Mouse (Mus musculus): ENCODE measurements around the gene Tmem120a. TPM values are rescaled to one million over a fixed set of nuclear protein-coding genes. Genes with fewer than 3 reads are reported as not detected.

Tmem120a gene
- total RNA-seq (2015; ENCODE audit: low replicate concordance) (9.6 TPM in 1 of 2 replicates, not detected in the other), total RNA-seq (2017; ENCODE audit: low replicate concordance) (0.77 TPM in 1 of 2 replicates, not detected in the other)

GRCm38 (mm10) chr5:135743741-135744609 lies at the start of gene Tmem120a:
Tmem120a (minus strand) TSS chr5:135744448.
- ATAC-seq (replicated peaks; ENCODE audit: low FRiP score, poor library complexity, severe bottlenecking), result peak; percentile 99

GRCm38 (mm10) chr5:135782901-135783300 lies 38.7 kb upstream of the Tmem120a start:
- ATAC-seq (replicated peaks; ENCODE audit: low FRiP score, poor library complexity, severe bottlenecking), result no peak

GRCm38 (mm10) chr5:135780331-135780730 lies 36.1 kb upstream of the Tmem120a start:
- no peak for ATAC-seq (replicated peaks; ENCODE audit: low FRiP score, poor library complexity, severe bottlenecking)

- peak; percentile 92 for ATAC-seq (replicated peaks; ENCODE audit: low FRiP score, poor library complexity, severe bottlenecking)
These were observed 34.5 kb upstream of the Tmem120a start, which contains the start of gene Mdh2 for GRCm38 (mm10) chr5:135778471-135779445. Mdh2 (plus strand) TSS chr5:135778480.

- ATAC-seq (replicated peaks; ENCODE audit: low FRiP score, poor library complexity, severe bottlenecking), result peak; percentile 11; the same call in 1 of the 2 replicates
These were observed 33.7 kb upstream of the Tmem120a start, which contains the start of gene Styxl1 for GRCm38 (mm10) chr5:135777796-135778470. Styxl1 (minus strand) TSS chr5:135778385.

GRCm38 (mm10) chr5:135776546-135776945 lies 32.3 kb upstream of the Tmem120a start:
- no peak for ATAC-seq (replicated peaks; ENCODE audit: low FRiP score, poor library complexity, severe bottlenecking)

- ATAC-seq (replicated peaks; ENCODE audit: low FRiP score, poor library complexity, severe bottlenecking), result no peak
These were observed 28.3 kb upstream of the Tmem120a start for GRCm38 (mm10) chr5:135772519-135772918.

GRCm38 (mm10) chr5:135764971-135765370 lies 20.7 kb upstream of the Tmem120a start:
- ATAC-seq (replicated peaks; ENCODE audit: low FRiP score, poor library complexity, severe bottlenecking), result no peak

GRCm38 (mm10) chr5:135763526-135763925 lies 19.3 kb upstream of the Tmem120a start:
- ATAC-seq (replicated peaks; ENCODE audit: low FRiP score, poor library complexity, severe bottlenecking), result peak; percentile 52; the same call in 1 of the 2 replicates

- no peak for ATAC-seq (replicated peaks; ENCODE audit: low FRiP score, poor library complexity, severe bottlenecking)
These were observed 17.6 kb upstream of the Tmem120a start for GRCm38 (mm10) chr5:135761881-135762280.

- no peak for ATAC-seq (replicated peaks; ENCODE audit: low FRiP score, poor library complexity, severe bottlenecking)
These were observed 7.3 kb upstream of the Tmem120a start for GRCm38 (mm10) chr5:135751595-135751994.

- no peak for ATAC-seq (replicated peaks; ENCODE audit: low FRiP score, poor library complexity, severe bottlenecking)
These were observed 6.8 kb upstream of the Tmem120a start for GRCm38 (mm10) chr5:135751041-135751440.

GRCm38 (mm10) chr5:135744742-135745141 lies 494 bp upstream of the Tmem120a start:
- peak; percentile 9; the same call in 1 of the 2 replicates for ATAC-seq (replicated peaks; ENCODE audit: low FRiP score, poor library complexity, severe bottlenecking)

GRCm38 (mm10) chr5:135742941-135743740 lies 1.1 kb downstream of the Tmem120a start:
- ATAC-seq (replicated peaks; ENCODE audit: low FRiP score, poor library complexity, severe bottlenecking), result no peak

GRCm38 (mm10) chr5:135742156-135742555 lies 2.1 kb downstream of the Tmem120a start:
- no peak for ATAC-seq (replicated peaks; ENCODE audit: low FRiP score, poor library complexity, severe bottlenecking)

GRCm38 (mm10) chr5:135738266-135738665 lies 6.0 kb downstream of the Tmem120a start:
- no peak for ATAC-seq (replicated peaks; ENCODE audit: low FRiP score, poor library complexity, severe bottlenecking)

- ATAC-seq (replicated peaks; ENCODE audit: low FRiP score, poor library complexity, severe bottlenecking), result no peak
These were observed 7.1 kb downstream of the Tmem120a start for GRCm38 (mm10) chr5:135737154-135737553.

- no peak for ATAC-seq (replicated peaks; ENCODE audit: low FRiP score, poor library complexity, severe bottlenecking)
These were observed 7.7 kb downstream of the Tmem120a start for GRCm38 (mm10) chr5:135736544-135736943.

- no peak for ATAC-seq (replicated peaks; ENCODE audit: low FRiP score, poor library complexity, severe bottlenecking)
These were observed 8.5 kb downstream of the Tmem120a start for GRCm38 (mm10) chr5:135735741-135736140.
